Mouse (Mus musculus) intestine, postnatal 0 days (tissue): ENCODE data around the gene Thumpd3. TPM values are rescaled to one million over a fixed set of nuclear protein-coding genes. Genes with fewer than 3 reads are reported as not detected.

ENCODE experiments used
- ATAC-seq: fragments of 200-750 bp; cut with Nextera tagmentation; 2 replicates; pipeline ENCODE4 v1.8.0; 2017; ENCODE audit warnings: mild to moderate bottlenecking, moderate TSS enrichment, moderate library complexity
- H3K27ac ChIP-seq: fragments of 300-500 bp; sonication (generic); 2 replicates; pipeline ENCODE4 v1.5.1; 2014; ENCODE audit warnings: mild to moderate bottlenecking, low read depth, low read length, moderate library complexity
- H3K27me3 ChIP-seq: fragments of 300-500 bp; sonication (generic); replicated peaks from 2 replicates; pipeline ENCODE4 v1.6.1; 2014; ENCODE audit warnings: low read length, mixed read lengths; ENCODE audit not compliant: control insufficient read depth, insufficient read depth
- H3K36me3 ChIP-seq: fragments of 300-500 bp; sonication (generic); 2 replicates; pipeline ENCODE4 v1.6.1; 2014; ENCODE audit warnings: mild to moderate bottlenecking, moderate library complexity; ENCODE audit not compliant: control insufficient read depth, insufficient read depth
- H3K4me1 ChIP-seq: fragments of 300-500 bp; sonication (generic); replicated peaks from 2 replicates; pipeline ENCODE4 v1.6.1; 2014; ENCODE audit warnings: antibody characterized with exemption, low read length, mixed read lengths; ENCODE audit not compliant: control insufficient read depth, insufficient read depth
- H3K4me2 ChIP-seq: fragments of 300-500 bp; sonication (generic); replicated peaks from 2 replicates; pipeline ENCODE4 v1.6.1; 2014; ENCODE audit warnings: low read depth, mild to moderate bottlenecking, moderate library complexity
- H3K4me3 ChIP-seq: fragments of 300-500 bp; sonication (generic); 2 replicates; pipeline ENCODE4 v1.5.1; 2014; ENCODE audit warnings: low read depth, low read length
- H3K9ac ChIP-seq: fragments of 300-500 bp; sonication (generic); 2 replicates; pipeline ENCODE4 v1.6.1; 2014; ENCODE audit warnings: mild to moderate bottlenecking, low read depth, low read length
- H3K9me3 ChIP-seq: fragments of 300-500 bp; sonication (generic); 2 replicates; pipeline ENCODE4 v1.6.1; 2016; ENCODE audit warnings: mixed run types; ENCODE audit not compliant: control insufficient read depth
- CTCF ChIP-seq: sonication (generic); IDR thresholded peaks from 2 replicates; pipeline ENCODE4 v1.5.1; 2016; ENCODE audit warnings: low read depth, mild to moderate bottlenecking, control low read depth, antibody characterized with exemption, moderate library complexity
- WGBS: fragments of 180-500 bp; shearing (Covaris S2); extraction: QIAGEN DNeasy Blood & Tissue Kit; methylation state at CpG from one replicate; pipeline ENCODE4 v1.1.7; 2014; 5-methylcytosine and 5-hydroxymethylcytosine counted together
- polyA plus RNA-seq: library from polyadenylated mRNA; unstranded; fragments of >200 nt; fragmentation: Nextera tagmentation; extraction: Ambion mirVana; gene quantifications from 2 replicates; pipeline ENCODE4 v1.2.1, GENCODE M21; 2015

The Thumpd3 gene
- polyA plus RNA-seq, 1 experiment from 2014 or later = 36.0 TPM

DNA sequence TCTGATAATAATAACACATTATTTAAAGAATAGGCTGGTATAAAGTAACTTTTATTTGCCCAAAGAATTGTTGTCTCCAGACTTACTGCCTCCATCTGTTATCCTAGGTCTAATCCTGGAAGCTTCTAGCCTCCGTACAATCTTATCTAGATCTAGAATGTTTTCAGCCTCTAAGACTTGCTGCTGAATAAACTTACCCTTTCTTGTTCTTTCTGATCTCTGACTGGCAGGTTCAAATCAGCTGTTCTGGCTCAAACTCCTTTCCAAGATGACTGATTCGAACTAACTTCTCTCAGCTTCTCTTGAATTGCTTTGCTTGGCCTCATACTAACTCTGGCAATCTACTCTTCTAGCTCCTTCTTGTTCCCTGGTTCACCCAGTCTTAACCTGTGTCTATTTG, 5.7 kb upstream of the Thumpd3 start:
- Histone ChIP-seq H3K36me3 (no peaks in the 10 kb centered on the region), H3K4me2 (no peak overlapping the region), H3K9me3 (no peaks in the 10 kb centered on the region), H3K4me1 (no peaks in the 10 kb centered on the region), H3K27me3 (no peaks in the 10 kb centered on the region), H3K27ac (no peak overlapping the region), H3K9ac (no peak overlapping the region), H3K4me3 (no peak overlapping the region)
- ATAC-seq = no peak
- 50% methylated on average over 2 of the region's 2 CpGs for WGBS
- TF ChIP-seq CTCF = no peak

GRCm38 (mm10) chr6:113041215-113041990, 4.6 kb upstream of the Thumpd3 start:
- Histone ChIP-seq H3K27me3 (no peaks in the 10 kb centered on the region), H3K9ac (no peak overlapping the region), H3K4me2 (no peak overlapping the region), H3K36me3 (no peaks in the 10 kb centered on the region), H3K27ac (no peak overlapping the region), H3K9me3 (no peaks in the 10 kb centered on the region), H3K4me1 (no peaks in the 10 kb centered on the region), H3K4me3 (no peak overlapping the region)
- WGBS = 85% methylated on average over 11 of the region's 11 CpGs
- ATAC-seq = no peak
- TF ChIP-seq CTCF = no peak

DNA sequence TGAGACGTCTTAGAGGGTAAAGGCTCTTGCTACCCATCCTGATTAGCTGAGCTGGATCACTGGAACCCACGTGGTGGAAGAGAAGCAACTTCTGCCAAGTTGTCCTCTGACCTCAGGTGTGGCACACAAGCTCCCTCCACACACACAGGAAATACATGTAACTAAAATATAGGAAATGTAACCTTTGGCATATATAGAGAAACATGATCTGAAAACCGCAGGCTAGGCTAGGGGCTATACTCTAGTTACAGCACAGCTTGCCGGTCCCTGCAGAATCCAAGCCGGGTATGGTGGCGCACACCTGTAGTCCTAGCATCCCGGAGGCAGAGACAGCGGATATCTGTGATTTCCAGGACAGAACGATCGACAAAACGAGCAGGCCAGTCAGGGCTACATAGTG, 450 bp upstream of the Thumpd3 start:
- no peak for TF ChIP-seq CTCF
- peak; percentile 70 for ATAC-seq
- Histone ChIP-seq H3K4me3 (peak overlapping the region; percentile 62), H3K27me3 (no peaks in the 10 kb centered on the region), H3K27ac (peak overlapping the region; percentile 98), H3K9me3 (no peaks in the 10 kb centered on the region), H3K4me1 (0 out of 2 replicates have a peak, but pooled peaks cover 4% of the 10 kb centered on the region), H3K9ac (peak overlapping the region; percentile 73), H3K36me3 (no peaks in the 10 kb centered on the region; the same call in 1 of the 2 replicates), H3K4me2 (peak overlapping the region; percentile 79)
- under 1% methylated on average over 11 of the region's 11 CpGs for WGBS

DNA sequence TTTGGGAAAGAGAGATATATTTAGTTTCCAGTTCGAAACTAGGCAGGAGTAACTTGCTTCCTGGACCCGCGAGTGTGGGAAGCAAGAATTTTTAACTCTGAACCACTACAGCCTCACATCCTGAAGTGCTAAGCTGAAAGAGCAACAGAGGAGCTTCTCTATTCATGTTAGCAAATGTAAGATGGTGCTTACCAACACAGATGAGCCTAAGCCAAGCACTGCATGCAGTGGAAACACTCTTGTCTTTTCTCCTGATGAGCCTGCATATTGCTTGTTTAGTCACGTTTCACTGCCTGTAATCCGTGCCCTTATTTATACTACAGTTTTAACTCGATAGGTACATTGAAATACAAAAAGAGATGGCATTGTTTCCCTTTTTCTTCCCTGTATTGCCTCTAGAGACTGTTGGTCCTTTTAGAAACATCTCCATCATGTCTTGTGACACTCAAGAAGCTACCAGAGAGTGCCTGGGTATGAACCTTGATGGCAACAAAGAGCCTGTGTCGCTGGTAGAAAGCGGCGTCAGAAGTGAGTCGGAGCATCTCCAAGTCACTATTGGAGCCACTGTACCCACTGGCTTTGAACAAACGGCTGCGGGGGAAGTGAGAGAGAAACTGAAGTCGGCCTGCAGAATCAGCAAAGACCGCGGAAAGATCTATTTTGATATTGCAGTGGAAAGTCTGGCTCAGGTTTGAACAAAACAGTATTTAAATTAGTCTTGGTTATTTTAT, 1.2 kb downstream of the Thumpd3 start:
- Histone ChIP-seq H3K4me2 (peak overlapping the region; percentile 79), H3K36me3 (peaks cover 10% of the 10 kb centered on the region; the same call in 1 of the 2 replicates), H3K27ac (peak overlapping the region; percentile 98), H3K4me3 (peak overlapping the region; percentile 62), H3K27me3 (no peaks in the 10 kb centered on the region), H3K9me3 (no peaks in the 10 kb centered on the region), H3K9ac (peak overlapping the region; percentile 73), H3K4me1 (0 out of 2 replicates have a peak, but pooled peaks cover 4% of the 10 kb centered on the region)
- no peak for TF ChIP-seq CTCF
- no peak for ATAC-seq
- 37% methylated on average over 15 of the region's 15 CpGs for WGBS

GRCm38 (mm10) chr6:113048371-113048770, 2.3 kb downstream of the Thumpd3 start:
- Histone ChIP-seq H3K9ac (no peak overlapping the region), H3K4me2 (peak overlapping the region; percentile 79), H3K27me3 (no peaks in the 10 kb centered on the region), H3K4me1 (peaks cover 4% of the 10 kb centered on the region; the same call in 1 of the 2 replicates), H3K9me3 (no peaks in the 10 kb centered on the region), H3K27ac (no peak overlapping the region), H3K4me3 (no peak overlapping the region), H3K36me3 (peaks cover 10% of the 10 kb centered on the region; the same call in 1 of the 2 replicates)
- no peak for ATAC-seq
- TF ChIP-seq CTCF = no peak
- 85% methylated on average over 2 of the region's 2 CpGs for WGBS

DNA sequence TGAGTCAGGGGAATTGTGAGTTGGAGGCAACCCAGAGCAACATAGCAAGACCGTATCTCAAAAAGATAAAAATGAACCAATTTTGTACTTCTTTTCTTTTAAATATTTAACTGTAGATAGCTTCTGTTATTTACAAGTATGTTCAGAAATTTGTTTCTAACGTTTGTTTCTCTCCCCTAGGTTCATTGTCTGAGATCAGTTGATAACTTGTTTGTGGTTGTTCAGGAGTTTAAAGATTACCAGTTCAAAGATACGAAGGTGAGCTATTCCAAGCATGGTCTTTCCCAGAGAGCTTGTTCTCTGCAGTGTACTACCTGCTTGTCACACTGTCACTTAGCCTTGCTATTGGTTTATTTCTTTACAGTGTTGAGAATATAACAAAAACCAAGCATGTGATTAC, 3.1 kb downstream of the Thumpd3 start:
- Histone ChIP-seq H3K4me3 (no peak overlapping the region), H3K27ac (no peak overlapping the region)
- WGBS = 74% methylated on average over 3 of the region's 3 CpGs

More for the DNA sequence above, 3.1 kb downstream of the Thumpd3 start:
- peaks cover 17% of the 10 kb centered on the region for H3K36me3 ChIP-seq
- no peak for ATAC-seq
- H3K9me3 ChIP-seq = no peaks in the 10 kb centered on the region
- no peak overlapping the region for H3K9ac ChIP-seq
- H3K4me2 ChIP-seq = no peak overlapping the region
- no peak for TF ChIP-seq CTCF
- H3K4me1 ChIP-seq = peaks cover 4% of the 10 kb centered on the region; the same call in 1 of the 2 replicates
- no peaks in the 10 kb centered on the region for H3K27me3 ChIP-seq
